Mouse (Mus musculus): Measurements from ENCODE around the gene Zfp992. TPM values are rescaled to one million over a fixed set of nuclear protein-coding genes. Genes with fewer than 3 reads are reported as not detected.

Gene Zfp992
- total RNA-seq (2023): 1 to 10 TPM; 6.5 to 6.9 TPM

GRCm38 (mm10) chr4:146448950-146449349, at the start of gene Zfp992:
Zfp992 (plus strand) TSS chr4:146449023.

GRCm38 (mm10) chr4:146501727-146502126, 52.9 kb downstream of the Zfp992 start, which contains the start of gene Zfp981:
Zfp981 (plus strand) TSS chr4:146502027.

Other genes starting within 250 kb of the Zfp992 start
- gene Zfp981, start 53.0 kb downstream of the Zfp992 start, total RNA-seq (2023): under 1 TPM; 0.81 to 0.95 TPM
- 1 to 10 TPM; 1.1 to 5.1 TPM for gene Zfp993, start 161.9 kb downstream of the Zfp992 start, total RNA-seq (2023)